Mouse (Mus musculus) right cerebral cortex, postnatal 4 days (tissue): Measurements from ENCODE around the gene Nat8.
"Not testable (repeated sequence)": the region's sequence is repeated elsewhere in the genome, so short reads cannot be mapped to it uniquely, and the experiment has no call there.

ENCODE experiments used
- DNase-seq: peaks from one replicate; pipeline ENCODE4 v3.0.0-alpha.2; 2022

Nat8 gene

GRCm38 (mm10) chr6:85835104-85835503 lies 3.2 kb upstream of the Nat8 start:
- not testable (repeated sequence) for DNase-seq

- not testable (repeated sequence) for DNase-seq
These were observed 2.7 kb upstream of the Nat8 start for GRCm38 (mm10) chr6:85834504-85835100.

- no peak for DNase-seq
These were observed 2.4 kb downstream of the Nat8 start for GRCm38 (mm10) chr6:85829462-85829861.

GRCm38 (mm10) chr6:85825886-85826285 lies 6.0 kb downstream of the Nat8 start:
- no peak for DNase-seq

GRCm38 (mm10) chr6:85823382-85824090 lies 8.3 kb downstream of the Nat8 start:
- DNase-seq: no peak

- DNase-seq: no peak
These were observed 9.6 kb downstream of the Nat8 start for GRCm38 (mm10) chr6:85822286-85822685.

GRCm38 (mm10) chr6:85820837-85821236 lies 11.0 kb downstream of the Nat8 start, which contains the start of the genes Nat8f6 and Nat8f5:
Gene Nat8f6 (minus strand): TSS chr6:85820954.
Gene Nat8f5 (minus strand): TSS chr6:85820972.
- DNase-seq: no peak

- no peak for DNase-seq
These were observed 13.5 kb downstream of the Nat8 start for GRCm38 (mm10) chr6:85818338-85818737.

- no peak for DNase-seq
These were observed 18.5 kb downstream of the Nat8 start for GRCm38 (mm10) chr6:85813339-85813738.

GRCm38 (mm10) chr6:85810942-85811537 lies 20.8 kb downstream of the Nat8 start:
- DNase-seq: not testable (repeated sequence)

GRCm38 (mm10) chr6:85810514-85810913 lies 21.4 kb downstream of the Nat8 start:
- DNase-seq: not testable (repeated sequence)

GRCm38 (mm10) chr6:85809784-85810183 lies 22.1 kb downstream of the Nat8 start:
- not testable (repeated sequence) for DNase-seq

- DNase-seq: not testable (repeated sequence)
These were observed 28.7 kb downstream of the Nat8 start for GRCm38 (mm10) chr6:85803180-85803579.
